Mouse (Mus musculus) gastrocnemius, postnatal 10 days (tissue): ENCODE results near the gene Telo2. TPM values are rescaled to one million over a fixed set of nuclear protein-coding genes. Genes with fewer than 3 reads are reported as not detected.
"Not testable (repeated sequence)": the region's sequence is repeated elsewhere in the genome, so short reads cannot be mapped to it uniquely, and the experiment has no call there.

Source experiments
- DNase-seq: peaks from one replicate; pipeline ENCODE4 v3.0.0; 2021; ENCODE audit warnings: mixed read lengths
- long read RNA-seq, 2 experiments: library from polyadenylated mRNA; stranded (forward); transcript quantifications; one replicate each; pipeline ENCODE4 v2.0.0; 2021
- total RNA-seq, 2 experiments: library from RNA; stranded (reverse); gene quantifications; 2 replicates each; pipeline ENCODE4 v1.2.3; 2021

Telo2 gene
- total RNA-seq: 10 to 100 TPM; 13.0 to 16.1 TPM
- long read RNA-seq, experiment 1, transcript Telo2-202 (21 exons, 3,530 nt): major isoform, 22 of 36 reads
- long read RNA-seq, experiment 1, partial matches to known transcripts: 2 of 36 reads
- long read RNA-seq, experiment 1, other reads (novel, unspliced or antisense): 9 of 36 reads
- long read RNA-seq, experiment 2, transcript Telo2-202 (21 exons, 3,530 nt): major isoform, 9 of 19 reads
- long read RNA-seq, experiment 2, partial matches to known transcripts: 4 of 19 reads
- long read RNA-seq, experiment 2, other reads (novel, unspliced or antisense): 6 of 19 reads

DNA sequence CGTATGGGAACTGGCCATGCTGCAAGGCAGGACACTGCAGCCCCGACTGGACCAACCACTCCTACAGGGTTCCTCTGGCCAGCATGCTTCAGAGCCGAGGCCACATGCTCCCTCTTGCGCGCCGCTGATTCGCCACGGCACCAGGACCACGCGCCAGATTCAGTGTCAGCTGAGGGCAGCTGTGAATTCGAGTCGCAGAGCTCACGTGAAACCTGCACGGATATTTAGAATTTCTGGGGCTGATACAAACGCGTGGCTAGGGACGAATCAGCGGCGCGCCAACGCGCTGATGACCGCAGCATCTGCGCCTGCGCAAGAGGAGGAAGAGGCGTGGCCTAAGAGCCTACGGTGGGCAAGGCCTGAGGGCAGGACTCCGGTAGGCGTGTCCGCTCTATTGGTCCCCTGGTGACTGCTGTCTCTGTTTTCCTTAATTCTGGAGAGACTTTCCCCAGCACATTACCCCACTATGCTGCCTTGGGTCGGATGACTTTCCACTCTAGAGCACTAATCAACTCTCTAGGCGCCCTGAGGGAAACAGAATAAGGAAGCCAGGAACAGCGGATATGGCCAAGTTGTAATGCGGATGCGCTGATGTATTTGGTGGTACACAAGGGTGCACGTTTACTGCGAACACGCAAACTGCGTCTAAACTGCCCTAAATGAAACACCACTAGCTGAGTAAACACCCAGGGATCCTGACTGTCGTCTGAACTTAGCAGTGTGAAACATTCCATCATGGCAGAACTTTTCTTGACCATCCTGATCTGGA lies at the start of gene Telo2:
Gene Telo2 (minus strand): TSS at position 304 of the 769 bp plus-strand sequence.
- DNase-seq: peak; percentile 97

GRCm38 (mm10) chr17:25164770-25165169 lies 49.0 kb upstream of the Telo2 start:
- no peak for DNase-seq

GRCm38 (mm10) chr17:25163387-25163786 lies 47.6 kb upstream of the Telo2 start:
- DNase-seq: no peak

- no peak for DNase-seq
Measured at GRCm38 (mm10) chr17:25162161-25162560, 46.4 kb upstream of the Telo2 start, which contains the start of gene Ccdc154. Ccdc154 (plus strand) TSS chr17:25162461.

DNA sequence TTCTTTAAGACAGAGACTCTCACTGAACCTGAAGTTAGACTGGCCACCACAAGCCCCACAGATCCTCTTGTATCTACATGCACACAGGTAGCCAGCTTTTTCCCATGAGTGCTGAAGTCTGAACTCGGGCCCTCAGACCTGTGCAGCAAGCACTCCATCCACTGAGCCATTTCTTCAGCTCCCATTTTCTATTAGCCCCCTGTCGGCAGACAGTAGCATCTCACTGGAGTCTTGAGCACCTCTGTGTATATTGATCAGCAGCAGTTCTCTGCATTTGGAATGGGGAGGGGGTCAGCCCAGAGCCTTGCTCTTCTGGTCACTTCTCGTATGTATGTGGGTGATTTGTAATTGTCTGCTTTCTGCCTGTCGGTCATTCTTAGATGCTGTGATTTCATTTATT lies 24.2 kb upstream of the Telo2 start:
- DNase-seq: no peak

DNA sequence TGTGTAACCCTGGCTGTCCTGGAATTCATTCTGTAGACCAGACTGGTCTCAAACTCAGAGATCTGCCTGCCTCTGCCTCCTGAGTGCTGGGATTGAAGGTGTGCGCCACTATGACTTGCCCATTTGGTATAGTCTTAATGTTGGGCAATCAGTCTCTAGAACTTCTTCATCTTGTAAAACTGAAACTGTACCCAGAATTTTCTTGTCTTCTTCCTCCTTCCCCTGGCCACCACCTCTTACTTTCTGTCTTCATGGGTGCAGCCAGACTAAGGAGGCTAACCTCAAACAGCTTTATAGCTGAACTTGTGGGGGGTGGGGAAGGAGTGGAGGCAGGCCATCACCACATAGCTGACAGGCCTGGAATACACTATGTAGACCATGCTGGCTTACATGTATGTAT lies 23.0 kb upstream of the Telo2 start:
- DNase-seq: no peak

- DNase-seq: no peak
Measured at GRCm38 (mm10) chr17:25135622-25136021, 19.9 kb upstream of the Telo2 start.

DNA sequence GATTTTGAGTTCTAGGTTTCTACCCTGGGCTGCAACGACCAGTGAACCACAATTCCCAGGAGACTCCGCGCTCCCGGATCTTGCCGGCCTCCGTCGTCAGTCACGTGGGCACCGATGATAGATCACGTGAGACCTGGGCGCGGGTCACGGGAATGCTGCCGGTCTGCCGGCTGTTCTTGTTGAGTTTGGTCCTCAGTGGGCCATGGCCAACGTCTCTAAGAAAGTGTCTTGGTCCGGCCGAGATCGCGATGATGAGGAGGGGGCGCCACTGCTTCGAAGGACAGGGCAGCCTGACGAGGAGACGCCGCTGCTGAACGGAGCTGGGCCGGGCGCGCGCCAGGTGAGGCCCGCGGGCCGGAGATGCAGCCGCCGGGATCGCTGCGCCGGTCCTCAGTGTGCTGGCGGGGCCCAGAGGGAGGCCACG lies 17.5 kb upstream of the Telo2 start, which contains the start of gene Clcn7:
Gene Clcn7 (plus strand): TSS at position 117 of the 424 bp plus-strand sequence.
- peak; percentile 94 for DNase-seq

DNA sequence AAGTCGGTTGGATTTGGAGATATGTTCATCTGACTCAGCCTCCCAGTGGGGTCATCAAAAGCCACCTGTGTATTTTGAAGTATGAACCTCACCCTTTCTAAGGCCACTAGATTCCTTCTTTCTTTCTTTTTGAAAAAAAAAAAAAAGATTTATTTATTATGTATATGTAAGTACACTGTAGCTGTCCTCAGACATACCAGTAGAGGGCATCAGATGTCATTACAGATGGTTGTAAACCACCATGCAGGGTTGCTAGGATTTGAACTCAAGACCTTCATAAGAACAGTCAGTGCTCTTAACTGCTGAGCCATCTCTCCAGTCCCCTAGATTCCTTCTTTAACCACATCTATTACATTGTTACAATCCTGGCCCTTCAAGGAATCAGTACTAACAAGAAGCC lies 14.3 kb upstream of the Telo2 start:
- no peak for DNase-seq

GRCm38 (mm10) chr17:25127681-25128080 lies 11.9 kb upstream of the Telo2 start:
- no peak for DNase-seq

- DNase-seq: no peak
Measured at GRCm38 (mm10) chr17:25127079-25127478, 11.3 kb upstream of the Telo2 start.

DNA sequence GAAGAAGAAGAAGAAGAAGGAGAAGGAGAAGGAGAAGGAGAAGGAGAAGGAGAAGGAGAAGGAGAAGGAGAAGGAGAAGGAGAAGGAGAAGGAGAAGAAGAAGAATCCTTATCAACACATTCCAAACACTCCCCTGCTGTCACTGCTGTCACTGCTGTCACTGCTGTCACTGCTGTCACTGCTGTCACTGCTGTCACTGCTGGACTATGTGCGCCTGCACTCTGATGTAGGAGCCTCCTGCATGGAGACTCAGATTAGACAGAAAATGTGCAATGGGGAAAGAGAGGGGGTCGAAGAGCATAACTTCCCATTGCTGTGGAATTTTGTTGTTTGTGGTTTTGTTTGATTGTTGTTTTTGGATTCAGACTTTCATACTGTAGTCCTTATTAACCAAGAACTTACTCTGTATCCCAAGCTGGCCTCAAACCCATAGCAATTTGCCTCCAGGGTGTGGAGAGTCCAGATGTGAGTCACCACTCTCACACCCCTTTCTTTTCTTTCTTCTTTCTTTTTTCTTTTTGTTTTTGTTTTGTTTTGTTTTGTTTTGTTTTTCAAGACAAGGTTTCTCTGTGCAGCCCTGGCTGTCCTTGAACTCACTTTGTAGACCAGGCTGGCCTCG lies 9.8 kb upstream of the Telo2 start:
- not testable (repeated sequence) for DNase-seq

- DNase-seq: no peak
Measured at GRCm38 (mm10) chr17:25123979-25124378, 8.2 kb upstream of the Telo2 start.

DNA sequence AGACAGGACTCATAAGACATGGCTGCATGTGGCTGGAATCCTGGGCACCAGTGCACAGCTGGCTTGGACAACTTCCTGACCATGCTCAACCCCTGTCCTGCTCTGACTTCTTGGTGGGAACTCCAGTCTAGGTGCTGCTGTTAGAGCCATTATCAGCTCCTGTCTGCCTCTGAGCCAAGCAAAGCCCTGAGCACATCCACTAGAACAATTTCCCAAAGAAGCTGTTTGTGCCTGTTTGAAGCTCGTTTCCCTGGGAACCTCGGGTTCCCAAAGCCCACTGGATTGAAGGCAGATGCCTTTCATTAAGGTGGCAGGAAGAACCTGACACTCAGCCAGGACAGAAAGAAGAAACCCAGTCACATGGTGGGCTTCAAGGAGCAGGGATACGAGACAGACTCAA lies 4.6 kb upstream of the Telo2 start, which contains the start of gene Ptx4:
Gene Ptx4 (plus strand): TSS at position 355 of the 400 bp plus-strand sequence.
- no peak for DNase-seq

- no peak for DNase-seq
Measured at GRCm38 (mm10) chr17:25117263-25117662, 1.5 kb upstream of the Telo2 start.

GRCm38 (mm10) chr17:25114908-25115645 lies 690 bp downstream of the Telo2 start:
- peak; percentile 36 for DNase-seq

GRCm38 (mm10) chr17:25112423-25112810 lies 3.4 kb downstream of the Telo2 start:
- no peak for DNase-seq

DNA sequence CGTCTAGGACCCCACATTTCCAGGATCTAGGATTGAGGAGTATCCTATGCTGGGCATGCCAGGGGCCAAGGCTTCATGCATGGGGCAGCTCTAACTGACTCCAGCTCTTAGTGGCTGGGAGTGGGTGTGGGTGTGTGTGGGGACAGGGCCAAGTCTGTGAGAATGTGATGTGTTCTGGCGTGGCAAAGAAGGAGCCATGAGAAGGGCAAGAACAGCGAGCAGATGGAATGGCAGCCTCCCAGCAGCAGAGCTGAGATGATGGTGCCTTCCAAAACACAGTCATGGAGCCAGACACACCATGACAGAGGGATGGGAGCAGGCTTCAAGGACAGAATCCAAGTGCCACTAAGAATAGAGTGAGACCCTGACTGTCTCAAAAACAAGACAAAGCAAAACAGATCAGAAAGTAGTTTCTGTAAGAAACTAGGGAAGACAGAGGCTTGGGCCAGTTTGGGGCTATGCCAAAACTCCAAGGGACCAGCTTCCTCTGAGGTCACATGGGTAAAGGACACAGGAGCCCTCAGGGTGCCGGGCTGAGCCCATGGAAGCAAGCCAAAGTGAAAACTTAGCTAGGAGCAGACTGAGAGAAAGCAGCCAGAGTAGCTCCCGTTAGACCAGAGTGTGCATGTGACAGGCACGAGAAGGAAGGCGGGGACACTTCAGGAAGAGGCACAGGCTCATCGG lies 3.9 kb downstream of the Telo2 start:
- peak; percentile 41 for DNase-seq

GRCm38 (mm10) chr17:25111220-25111619 lies 4.5 kb downstream of the Telo2 start:
- no peak for DNase-seq

DNA sequence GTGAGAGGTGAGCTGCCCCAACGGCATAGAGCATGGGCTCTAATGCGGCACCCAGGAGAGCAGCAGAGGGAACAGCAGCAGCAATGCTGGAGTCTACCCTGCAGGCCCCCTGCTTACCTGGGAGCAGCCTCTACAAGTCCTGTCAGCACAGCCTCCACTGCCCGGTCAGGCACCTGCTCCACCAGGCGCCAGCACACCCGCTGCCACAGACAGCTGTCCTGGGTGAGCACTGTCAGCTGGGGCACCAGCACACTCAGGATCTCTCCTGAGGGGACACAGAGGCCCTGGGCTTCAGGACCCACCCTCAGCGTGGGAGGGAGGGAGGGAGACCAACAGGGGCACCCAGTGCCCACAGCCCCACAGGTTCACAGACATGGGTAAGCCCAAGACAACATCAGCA lies 5.2 kb downstream of the Telo2 start:
- DNase-seq: no peak

- peak; percentile 38 for DNase-seq
Measured at GRCm38 (mm10) chr17:25109578-25109977, 6.2 kb downstream of the Telo2 start.

DNA sequence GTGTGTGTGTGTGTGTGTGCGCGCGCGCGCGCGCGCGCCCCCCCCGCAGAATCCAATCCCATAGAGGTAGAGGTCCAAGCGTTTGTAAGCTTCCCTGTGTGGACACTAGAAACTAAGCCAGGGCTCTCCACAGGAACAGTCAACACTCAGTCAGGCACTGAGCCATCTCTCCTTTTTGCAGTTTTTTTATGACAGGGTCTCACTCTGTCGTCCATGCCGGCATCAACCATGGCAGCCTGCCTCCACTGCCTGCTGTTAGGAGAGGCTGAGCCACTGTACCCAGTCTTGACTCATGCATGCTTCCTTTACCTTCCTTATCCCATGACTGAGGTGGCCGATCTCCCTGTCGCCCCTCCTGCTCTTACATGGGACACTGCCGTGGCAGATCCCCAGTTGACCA lies 8.0 kb downstream of the Telo2 start:
- DNase-seq: no peak
